Mouse (Mus musculus) thymus, adult 2 months (tissue): Measurements from ENCODE around the gene Tspan5. TPM values are rescaled to one million over a fixed set of nuclear protein-coding genes. Genes with fewer than 3 reads are reported as not detected.

Source experiments
- DNase-seq: peaks from one replicate; pipeline ENCODE4 v3.0.0; 2021
- H3K27ac ChIP-seq: fragments of 200-500 bp; 2 replicates; pipeline ENCODE4 v1.5.1; 2012; ENCODE audit warnings: low read length, control low read depth; ENCODE audit not compliant: control insufficient read depth, insufficient read depth
- H3K27me3 ChIP-seq: fragments of 200-500 bp; 2 replicates; pipeline ENCODE4 v1.6.1; 2012; ENCODE audit warnings: mild to moderate bottlenecking, low read length, moderate library complexity, mixed read lengths; ENCODE audit not compliant: control insufficient read depth, insufficient read depth
- H3K36me3 ChIP-seq: fragments of 200-500 bp; 2 replicates; pipeline ENCODE4 v1.6.1; 2012; ENCODE audit warnings: mild to moderate bottlenecking, low read length, moderate library complexity; ENCODE audit not compliant: control insufficient read depth, insufficient read depth
- H3K4me1 ChIP-seq: fragments of 200-500 bp; replicated peaks from 2 replicates; pipeline ENCODE4 v1.6.1; 2012; ENCODE audit warnings: low read length; ENCODE audit not compliant: control insufficient read depth, insufficient read depth
- H3K4me3 ChIP-seq: fragments of 200-500 bp; 2 replicates; pipeline ENCODE4 v1.5.1; 2012; ENCODE audit warnings: mild to moderate bottlenecking, low read length, control low read depth, moderate library complexity; ENCODE audit not compliant: control insufficient read depth, insufficient read depth
- CTCF ChIP-seq: fragments of 200-500 bp; IDR thresholded peaks from 2 replicates; pipeline ENCODE4 v1.5.1; 2012; ENCODE audit warnings: mild to moderate bottlenecking, control low read depth, low read length, moderate library complexity, borderline replicate concordance; ENCODE audit not compliant: control insufficient read depth, poor library complexity, insufficient read depth; ENCODE audit errors: extremely low read depth
- POLR2A ChIP-seq: fragments of 200-500 bp; IDR thresholded peaks from 2 replicates; pipeline ENCODE4 v1.6.1; 2012; ENCODE audit warnings: mild to moderate bottlenecking, low read length, control low read depth, moderate library complexity; ENCODE audit not compliant: control insufficient read depth, poor library complexity, insufficient read depth; ENCODE audit errors: extremely low read depth
- WGBS: fragments of 180-500 bp; shearing (Covaris S2); methylation state at CpG from one replicate; pipeline ENCODE4 v1.1.7; 2018; 5-methylcytosine and 5-hydroxymethylcytosine counted together
- polyA plus RNA-seq: library from polyadenylated mRNA; depleted of rRNA; stranded (reverse); fragments of >200 nt; gene quantifications from 2 replicates; pipeline ENCODE4 v1.2.3, GENCODE M21; 2012

Gene Tspan5
- polyA plus RNA-seq, 1 experiment = 15.9 TPM

DNA sequence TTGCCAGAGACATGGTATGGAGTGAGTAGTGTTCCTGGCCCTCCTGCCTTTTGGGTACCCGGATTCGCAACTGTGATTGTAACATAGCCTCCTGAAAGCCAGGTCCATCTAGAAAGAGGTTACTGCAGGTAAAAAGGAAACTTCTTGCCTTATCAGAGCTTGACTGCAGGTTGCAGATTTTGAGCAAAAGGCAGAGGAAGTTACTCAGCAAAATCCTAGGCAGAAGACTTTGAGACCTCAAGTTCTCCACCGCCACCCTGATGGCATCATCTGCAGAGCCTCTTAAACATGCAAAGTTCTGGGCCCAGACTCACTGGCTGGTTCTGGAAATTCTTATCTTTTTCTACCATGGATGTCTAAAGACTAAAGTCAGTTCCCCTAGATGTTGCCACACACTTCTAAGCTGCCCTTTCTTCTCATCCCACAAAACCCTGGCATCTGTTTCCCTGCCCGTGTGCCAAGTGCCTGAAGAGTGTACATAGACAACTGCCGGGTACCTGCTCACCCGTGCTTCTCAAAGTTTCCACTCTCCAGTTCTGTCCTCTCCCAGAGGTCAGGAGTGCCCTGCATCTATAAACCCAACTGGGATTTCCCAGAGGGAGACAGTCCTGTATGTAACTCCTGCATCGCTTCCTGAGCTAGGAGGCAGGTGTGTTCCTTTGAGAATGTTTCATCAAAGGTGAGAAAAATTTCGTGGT, 1.0 kb upstream of the Tspan5 start:
- Histone ChIP-seq H3K4me3 (no peak overlapping the region), H3K4me1 (peaks cover 21% of the 10 kb centered on the region), H3K36me3 (no peaks in the 10 kb centered on the region), H3K27ac (no peak overlapping the region), H3K27me3 (no peaks in the 10 kb centered on the region)
- 30% methylated on average over 8 of the region's 8 CpGs for WGBS
- no peak for TF ChIP-seq CTCF
- no peak for TF ChIP-seq POLR2A
- no peak for DNase-seq

DNA sequence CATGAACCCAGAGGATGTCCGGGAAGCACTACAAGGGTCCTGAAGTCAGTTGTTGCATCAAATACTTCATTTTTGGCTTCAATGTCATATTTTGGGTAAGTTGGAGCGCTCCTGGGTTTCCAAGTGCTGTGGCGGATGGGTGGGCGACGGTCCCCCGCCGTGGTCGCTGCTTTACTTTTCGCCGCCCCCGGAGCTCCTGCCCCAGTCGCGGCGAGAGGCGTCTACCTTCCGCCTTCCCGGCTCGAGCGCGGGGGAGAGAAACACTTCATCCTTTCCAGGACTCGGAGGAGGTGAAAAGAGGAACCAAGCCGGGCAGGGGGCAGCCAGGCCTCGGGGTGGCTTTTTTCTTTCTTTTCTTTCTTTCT, 553 bp downstream of the Tspan5 start:
- TF ChIP-seq POLR2A = no peak
- TF ChIP-seq CTCF = no peak
- H3K36me3 ChIP-seq = no peaks in the 10 kb centered on the region
- no peaks in the 10 kb centered on the region for H3K27me3 ChIP-seq
- peak overlapping the region; percentile 13; the same call in 1 of the 2 replicates for H3K27ac ChIP-seq
- H3K4me3 ChIP-seq = peak overlapping the region; percentile 66
- WGBS = under 1% methylated on average over 23 of the region's 23 CpGs
- peaks cover 19% of the 10 kb centered on the region for H3K4me1 ChIP-seq
- peak; percentile 57 for DNase-seq

DNA sequence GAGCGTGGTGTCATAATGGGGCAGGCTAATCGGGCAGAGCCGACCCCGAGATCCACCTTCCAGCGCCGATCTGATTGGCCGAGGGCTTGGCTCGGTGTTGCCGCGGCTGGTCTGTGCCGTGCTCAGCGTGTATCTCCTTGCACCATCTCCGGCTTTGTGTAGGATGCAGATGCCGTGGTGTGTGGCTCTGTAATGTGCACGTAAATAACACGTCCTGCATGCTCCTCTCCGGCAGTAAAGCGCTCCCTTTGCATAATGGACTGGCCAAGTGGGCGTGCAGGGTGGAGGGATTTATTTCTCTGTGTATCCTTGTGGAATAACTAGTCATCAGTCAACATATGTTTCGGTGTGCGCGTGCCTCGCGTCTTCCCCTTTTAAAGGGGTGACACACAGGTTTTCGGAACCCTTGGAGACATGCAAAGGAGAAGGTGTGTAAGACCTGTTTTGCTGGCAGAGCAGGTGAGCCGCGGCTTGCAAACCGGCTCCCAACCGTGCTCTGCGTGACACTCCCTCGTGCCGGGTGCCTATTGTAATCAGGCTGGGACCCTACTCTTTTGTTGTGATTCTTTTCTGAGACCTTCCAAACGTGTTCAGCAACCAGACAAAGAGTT, 1.2 kb downstream of the Tspan5 start:
- 2% methylated on average over 33 of the region's 33 CpGs for WGBS
- no peak overlapping the region for H3K27ac ChIP-seq
- DNase-seq = peak; percentile 61

DNA sequence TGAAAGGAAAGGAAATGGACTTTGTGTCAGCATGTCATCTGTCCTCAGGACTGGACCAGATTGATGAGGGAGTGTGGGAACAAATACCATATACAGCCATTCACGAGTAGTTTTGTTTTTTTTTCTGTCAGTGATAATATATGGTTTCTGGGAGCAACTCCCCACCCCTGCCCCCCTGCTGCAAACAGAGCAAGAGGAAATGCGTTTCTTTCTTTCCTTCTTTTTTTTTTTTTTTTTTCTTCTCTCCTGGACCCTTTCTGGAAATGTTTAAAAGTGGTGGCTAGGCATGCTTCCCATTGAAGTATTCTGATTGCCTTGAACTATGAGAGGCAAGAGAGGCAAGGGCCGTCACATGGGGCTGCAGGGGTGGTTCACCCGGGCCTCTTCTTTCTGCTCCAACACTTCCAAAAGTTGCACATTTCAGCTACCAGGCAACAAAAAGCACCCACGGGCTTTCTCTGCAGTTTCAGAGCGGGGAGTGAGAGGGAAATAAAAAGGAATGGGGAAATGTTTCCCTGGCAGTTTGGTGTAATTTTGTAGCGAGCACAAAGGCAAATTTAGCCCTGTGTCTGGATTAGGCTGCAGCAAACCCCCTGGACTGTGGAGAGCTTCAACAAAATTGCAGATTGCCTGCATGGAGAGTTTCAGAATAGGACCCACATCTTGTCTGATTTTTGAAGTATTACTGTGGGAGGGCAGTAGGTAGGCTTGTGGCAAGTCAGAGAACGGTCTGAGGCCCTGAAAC, 2.2 kb downstream of the Tspan5 start:
- TF ChIP-seq POLR2A (no peak), CTCF (no peak)
- Histone ChIP-seq H3K27ac (no peak overlapping the region), H3K36me3 (no peaks in the 10 kb centered on the region), H3K4me3 (no peak overlapping the region), H3K4me1 (peaks cover 19% of the 10 kb centered on the region), H3K27me3 (no peaks in the 10 kb centered on the region)
- DNase-seq = no peak
- WGBS = 83% methylated on average over 8 of the region's 8 CpGs

More for the DNA sequence above, 1.2 kb downstream of the Tspan5 start:
- no peaks in the 10 kb centered on the region for H3K36me3 ChIP-seq
- H3K27me3 ChIP-seq = no peaks in the 10 kb centered on the region
- peak overlapping the region; percentile 66 for H3K4me3 ChIP-seq
- peaks cover 19% of the 10 kb centered on the region for H3K4me1 ChIP-seq
- TF ChIP-seq POLR2A (no peak), CTCF (peak; percentile 12; the same call in 1 of the 2 replicates)

DNA sequence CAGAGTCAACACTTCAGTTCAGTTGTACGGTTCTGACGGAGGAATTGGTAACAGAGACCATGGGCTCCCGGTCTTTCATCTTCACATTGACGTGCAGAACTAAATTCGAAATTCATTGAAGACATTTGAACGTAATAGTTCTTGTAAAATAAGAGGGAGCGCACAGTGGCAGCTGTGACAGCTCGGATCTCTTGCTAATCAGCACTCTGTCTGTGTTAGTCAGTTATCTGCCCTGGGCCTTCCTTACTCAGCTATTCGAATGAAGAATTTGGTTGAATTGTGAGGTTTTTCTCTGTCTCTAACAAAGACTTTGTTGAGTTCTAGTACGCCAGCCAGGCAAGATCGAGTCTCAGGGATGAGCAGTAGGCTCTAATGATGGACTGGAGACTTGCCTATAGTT, 3.1 kb downstream of the Tspan5 start:
- H3K4me1 ChIP-seq = peaks cover 19% of the 10 kb centered on the region
- DNase-seq = no peak
- no peak overlapping the region for H3K4me3 ChIP-seq
- H3K36me3 ChIP-seq = no peaks in the 10 kb centered on the region
- H3K27ac ChIP-seq = no peak overlapping the region
- H3K27me3 ChIP-seq = no peaks in the 10 kb centered on the region
- no peak for TF ChIP-seq CTCF
- TF ChIP-seq POLR2A = no peak
- WGBS = 96% methylated on average over 11 of the region's 11 CpGs

DNA sequence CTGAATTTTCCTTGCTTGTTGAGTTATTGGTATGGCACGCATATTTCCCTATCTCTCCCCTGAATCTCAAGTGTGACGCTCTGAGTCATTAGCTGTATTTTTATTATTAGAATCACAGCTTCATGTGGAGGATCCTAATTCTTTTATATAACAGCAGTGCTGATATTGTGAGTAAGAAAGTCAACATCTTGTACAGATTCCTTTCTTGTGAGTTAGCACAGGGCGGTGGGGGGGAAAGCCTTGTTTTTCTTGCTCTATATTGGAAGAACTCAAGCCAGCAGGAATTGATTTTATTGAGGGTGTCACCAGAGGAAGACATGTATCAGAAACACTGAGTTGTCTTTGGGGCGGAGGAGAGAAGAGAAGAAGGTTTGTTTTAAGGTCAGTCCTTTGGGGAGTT, 3.6 kb downstream of the Tspan5 start:
- Histone ChIP-seq H3K4me3 (no peak overlapping the region), H3K4me1 (peaks cover 19% of the 10 kb centered on the region), H3K27ac (no peak overlapping the region), H3K36me3 (no peaks in the 10 kb centered on the region), H3K27me3 (no peaks in the 10 kb centered on the region)
- TF ChIP-seq CTCF (no peak), POLR2A (no peak)
- DNase-seq = no peak
- WGBS = 95% methylated on average over 4 of the region's 4 CpGs
